19 mouse cellular contexts compared by ENCODE assay signal in the genomic region with DNA sequence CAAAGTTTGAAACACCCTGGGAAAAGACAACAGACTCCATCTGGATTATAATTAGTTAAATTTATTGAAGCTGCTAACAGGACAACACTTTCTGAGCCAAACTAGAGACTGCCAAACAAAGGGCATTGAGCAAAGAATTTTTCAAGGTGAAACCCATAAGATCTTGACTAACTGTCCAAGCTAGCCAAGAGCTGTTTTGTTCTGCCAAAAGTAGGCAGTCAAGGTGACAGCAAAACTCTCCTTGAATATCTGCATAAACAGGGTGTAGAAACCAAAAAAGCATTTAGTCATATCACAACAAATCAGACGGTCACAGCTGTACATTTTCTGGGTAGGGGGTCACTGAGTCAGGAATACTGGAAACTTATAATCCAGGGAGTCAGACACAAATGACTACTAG.
"Had no signal": no experiment of that assay in that cellular context is flagged by ENCODE, and none has a peak within 500 bp of the region (broad histone marks: within the 10 kb centered on the region; RNA-seq: fewer than 3 reads in every experiment).

No protein-coding gene starts in this region.

- H3K27ac ChIP-seq: lung, embryonic 15.5 days; macrophage; midbrain, embryonic 13.5 days; midbrain, embryonic 15.5 days; neural tube, embryonic 12.5 days had no signal

- ATAC-seq: lung, postnatal 0 days; midbrain, embryonic 13.5 days; midbrain, embryonic 15.5 days had no signal

- H3K9me3 ChIP-seq: lung, embryonic 15.5 days; midbrain, embryonic 13.5 days; midbrain, embryonic 15.5 days; neural tube, embryonic 12.5 days had no signal

- H3K36me3 ChIP-seq: lung, embryonic 15.5 days; midbrain, embryonic 13.5 days; midbrain, embryonic 15.5 days; neural tube, embryonic 12.5 days had no signal

- H3K4me2 ChIP-seq: lung, embryonic 15.5 days; midbrain, embryonic 11.5 days; midbrain, embryonic 13.5 days; midbrain, embryonic 15.5 days; neural tube, embryonic 12.5 days had no signal

- H3K27me3 ChIP-seq: lung, embryonic 15.5 days; megakaryocyte, embryonic 14.5 days; midbrain, embryonic 13.5 days; midbrain, embryonic 15.5 days; neural tube, embryonic 12.5 days had no signal

- H3K4me1 ChIP-seq: lung, embryonic 15.5 days; megakaryocyte, embryonic 14.5 days; midbrain, embryonic 13.5 days; midbrain, embryonic 15.5 days; neural tube, embryonic 12.5 days had no signal

- DNase-seq: lung, adult 18-20 months; lung, postnatal 14 days; lung, postnatal 36 days; retina, postnatal 1 day; right cerebral cortex, adult 18-20 months; right cerebral cortex, postnatal 25 days; right cerebral cortex, postnatal 4 days; spleen, adult 18-20 months; thymus, adult 18-20 months; thymus, postnatal 14 days; thymus, postnatal 36 days had no signal

- H3K9ac ChIP-seq: lung, embryonic 15.5 days; midbrain, embryonic 13.5 days; midbrain, embryonic 15.5 days; neural tube, embryonic 12.5 days had no signal

- H3K4me3 ChIP-seq: lung, embryonic 15.5 days; megakaryocyte, embryonic 14.5 days; midbrain, embryonic 13.5 days; midbrain, embryonic 15.5 days; neural tube, embryonic 12.5 days had no signal
